Mouse (Mus musculus) limb, embryonic 15.5 days (tissue): ENCODE data around the gene 4930505A04Rik. TPM values are rescaled to one million over a fixed set of nuclear protein-coding genes. Genes with fewer than 3 reads are reported as not detected.
"Not testable (repeated sequence)": the region's sequence is repeated elsewhere in the genome, so short reads cannot be mapped to it uniquely, and the experiment has no call there.

Experiments
- ATAC-seq: fragments of 200-750 bp; cut with Nextera tagmentation; 2 replicates; pipeline ENCODE4 v1.8.0; 2017; ENCODE audit warnings: low read depth, moderate TSS enrichment; ENCODE audit not compliant: insufficient number of reproducible peaks, low FRiP score, low TSS enrichment
- H3K27ac ChIP-seq: fragments of 300-500 bp; sonication (generic); 2 replicates; pipeline ENCODE4 v1.5.1; 2015; ENCODE audit warnings: moderate library complexity, mild to moderate bottlenecking, inconsistent platforms
- H3K27me3 ChIP-seq: fragments of 300-500 bp; sonication (generic); 2 replicates; pipeline ENCODE4 v1.6.1; 2015; ENCODE audit warnings: inconsistent platforms
- H3K36me3 ChIP-seq: fragments of 300-500 bp; sonication (generic); 2 replicates; pipeline ENCODE4 v1.6.1; 2015; ENCODE audit warnings: inconsistent platforms
- H3K4me1 ChIP-seq: fragments of 300-500 bp; sonication (generic); 2 replicates; pipeline ENCODE4 v1.6.1; 2015; ENCODE audit warnings: inconsistent platforms
- H3K4me2 ChIP-seq: fragments of 300-500 bp; sonication (generic); 2 replicates; pipeline ENCODE4 v1.6.1; 2015; ENCODE audit warnings: mild to moderate bottlenecking, inconsistent platforms
- H3K4me3 ChIP-seq: fragments of 300-500 bp; sonication (generic); 2 replicates; pipeline ENCODE4 v1.5.1; 2015; ENCODE audit warnings: mild to moderate bottlenecking, inconsistent platforms
- H3K9ac ChIP-seq: fragments of 300-500 bp; sonication (generic); 2 replicates; pipeline ENCODE4 v1.6.1; 2015; ENCODE audit warnings: inconsistent platforms
- H3K9me3 ChIP-seq: fragments of 300-500 bp; sonication (generic); 2 replicates; pipeline ENCODE4 v1.6.1; 2016; ENCODE audit warnings: inconsistent platforms
- WGBS: fragments of 180-500 bp; shearing (Covaris S2); methylation state at CpG from one replicate; pipeline ENCODE4 v1.1.7; 2015; 5-methylcytosine and 5-hydroxymethylcytosine counted together
- polyA plus RNA-seq: library from polyadenylated mRNA; unstranded; fragments of >200 nt; fragmentation: Nextera tagmentation; extraction: Ambion mirVana; gene quantifications from 2 replicates; pipeline ENCODE4 v1.2.1, GENCODE M21; 2015

Gene 4930505A04Rik
- polyA plus RNA-seq, 1 experiment from 2014 or later = 0.22 TPM

GRCm38 (mm10) chr11:30444192-30444905 is 27.3 kb downstream of the 4930505A04Rik start:
- H3K4me3 ChIP-seq, ATAC-seq, H3K9ac ChIP-seq, H3K36me3 ChIP-seq, H3K27me3 ChIP-seq, H3K27ac ChIP-seq, H3K9me3 ChIP-seq, H3K4me1 ChIP-seq, H3K4me2 ChIP-seq: not testable (repeated sequence)
- 86% methylated on average over 12 of the region's 12 CpGs for WGBS

GRCm38 (mm10) chr11:30443746-30444145 is 27.9 kb downstream of the 4930505A04Rik start:
- ATAC-seq = no peak
- no peak overlapping the region for H3K9ac ChIP-seq
- H3K36me3 ChIP-seq = no peaks in the 10 kb centered on the region
- H3K4me2 ChIP-seq = no peak overlapping the region
- H3K4me3 ChIP-seq = no peak overlapping the region
- H3K4me1 ChIP-seq = no peaks in the 10 kb centered on the region
- WGBS = 81% methylated on average over 8 of the region's 8 CpGs
- H3K9me3 ChIP-seq = no peaks in the 10 kb centered on the region
- H3K27me3 ChIP-seq = no peaks in the 10 kb centered on the region
- H3K27ac ChIP-seq = no peak overlapping the region

GRCm38 (mm10) chr11:30433256-30433950 is 38.2 kb downstream of the 4930505A04Rik start:
- H3K36me3 ChIP-seq = no peaks in the 10 kb centered on the region
- no peak overlapping the region for H3K4me2 ChIP-seq
- H3K27ac ChIP-seq = no peak overlapping the region
- H3K4me1 ChIP-seq = no peaks in the 10 kb centered on the region
- no peak overlapping the region for H3K9ac ChIP-seq
- no peaks in the 10 kb centered on the region for H3K9me3 ChIP-seq
- no peak overlapping the region for H3K4me3 ChIP-seq
- H3K27me3 ChIP-seq = no peaks in the 10 kb centered on the region
- ATAC-seq = no peak
- 70% methylated on average over 2 of the region's 2 CpGs for WGBS

GRCm38 (mm10) chr11:30405581-30405980 is 66.0 kb downstream of the 4930505A04Rik start:
- ATAC-seq = no peak
- Histone ChIP-seq H3K9ac (no peak overlapping the region), H3K4me2 (no peak overlapping the region), H3K4me1 (peaks cover 10% of the 10 kb centered on the region; the same call in 1 of the 2 replicates), H3K4me3 (no peak overlapping the region), H3K27me3 (no peaks in the 10 kb centered on the region), H3K9me3 (no peaks in the 10 kb centered on the region), H3K36me3 (no peaks in the 10 kb centered on the region), H3K27ac (peak overlapping the region; percentile 23)
- WGBS = 40% methylated on average over 2 of the region's 2 CpGs

GRCm38 (mm10) chr11:30404619-30405200 is 66.9 kb downstream of the 4930505A04Rik start:
- peak overlapping the region; percentile 23 for H3K27ac ChIP-seq
- WGBS = 39% methylated on average over 4 of the region's 4 CpGs
- ATAC-seq = no peak

GRCm38 (mm10) chr11:30394351-30394750 is 77.3 kb downstream of the 4930505A04Rik start:
- H3K9me3 ChIP-seq = no peaks in the 10 kb centered on the region
- no peak overlapping the region for H3K4me3 ChIP-seq
- H3K36me3 ChIP-seq = no peaks in the 10 kb centered on the region
- no peaks in the 10 kb centered on the region for H3K4me1 ChIP-seq
- no peak overlapping the region for H3K9ac ChIP-seq
- H3K27me3 ChIP-seq = no peaks in the 10 kb centered on the region
- H3K4me2 ChIP-seq = no peak overlapping the region
- no peak for ATAC-seq
- H3K27ac ChIP-seq = no peak overlapping the region

More at GRCm38 (mm10) chr11:30404619-30405200, 66.9 kb downstream of the 4930505A04Rik start:
- no peaks in the 10 kb centered on the region for H3K9me3 ChIP-seq
- no peak overlapping the region for H3K9ac ChIP-seq
- no peaks in the 10 kb centered on the region for H3K36me3 ChIP-seq
- no peak overlapping the region for H3K4me3 ChIP-seq
- H3K4me2 ChIP-seq = no peak overlapping the region
- peaks cover 10% of the 10 kb centered on the region; the same call in 1 of the 2 replicates for H3K4me1 ChIP-seq
- no peaks in the 10 kb centered on the region for H3K27me3 ChIP-seq

GRCm38 (mm10) chr11:30383076-30383475 is 88.6 kb downstream of the 4930505A04Rik start:
- H3K9me3 ChIP-seq = no peaks in the 10 kb centered on the region
- H3K36me3 ChIP-seq = no peaks in the 10 kb centered on the region

More at GRCm38 (mm10) chr11:30383076-30383475, 88.6 kb downstream of the 4930505A04Rik start:
- Histone ChIP-seq H3K27ac (no peak overlapping the region), H3K9ac (no peak overlapping the region), H3K27me3 (no peaks in the 10 kb centered on the region), H3K4me3 (no peak overlapping the region), H3K4me1 (no peaks in the 10 kb centered on the region), H3K4me2 (no peak overlapping the region)
- ATAC-seq = no peak

Other genes starting within 250 kb of the 4930505A04Rik start
- 102 and 110 TPM in 2 replicates for gene Sptbn1, start 203.7 kb downstream of the 4930505A04Rik start, polyA plus RNA-seq
- 9.6 and 9.8 TPM in 2 replicates for gene Acyp2, start 177.8 kb upstream of the 4930505A04Rik start, polyA plus RNA-seq